Mouse (Mus musculus) CH12.LX (cell line): Measurements from ENCODE around the gene Rcan2. TPM values are rescaled to one million over a fixed set of nuclear protein-coding genes. Genes with fewer than 3 reads are reported as not detected.
A peak's percentile ranks its signal among the peaks of the same experiment; 100 is the strongest.

Source experiments
- DNase-seq: peaks from one replicate; pipeline ENCODE4 v3.0.0-alpha.2; 2013; ENCODE audit errors: extremely low read depth
- H3K27ac ChIP-seq: 2 replicates; pipeline ENCODE4 v1.5.1; 2012; ENCODE audit warnings: low read depth, mild to moderate bottlenecking, control low read depth, moderate library complexity; ENCODE audit not compliant: insufficient read depth
- H3K27me3 ChIP-seq: replicated peaks from 2 replicates; pipeline ENCODE3; 2012; ENCODE audit warnings: inconsistent platforms
- H3K36me3 ChIP-seq, 2 experiments: replicated peaks in 1 of 2; 2 replicates each; pipeline versions ENCODE3 to v1.6.1; 2012; ENCODE audit warnings: inconsistent platforms in 1 of 2, low read length in 1 of 2, mild to moderate bottlenecking in 1 of 2, mixed read lengths in 1 of 2, moderate library complexity in 1 of 2; ENCODE audit not compliant: control insufficient read depth in 1 of 2, insufficient read depth in 1 of 2
- H3K4me1 ChIP-seq, 2 experiments: 2 replicates each; pipeline ENCODE4 v1.6.1; 2012; ENCODE audit warnings: inconsistent platforms in 1 of 2, moderate library complexity in 1 of 2; ENCODE audit not compliant: insufficient read depth in 2 of 2, control insufficient read depth in 1 of 2
- H3K4me2 ChIP-seq: 2 replicates; pipeline ENCODE4 v1.6.1; 2012; ENCODE audit warnings: low read depth, mild to moderate bottlenecking, control low read depth; ENCODE audit not compliant: poor library complexity, insufficient read depth, severe bottlenecking
- H3K4me3 ChIP-seq, 3 experiments: fragments of 150-350 bp in 1 of 3; sonication (generic) in 1 of 3; replicated peaks in 1 of 3; 2 replicates each; pipeline versions ENCODE3 to v1.5.1; 2011 to 2012; ENCODE audit warnings: low read depth in 2 of 3, low read length in 2 of 3, mild to moderate bottlenecking in 2 of 3, moderate library complexity in 2 of 3, control low read depth in 1 of 3, improper control_type of control experiment in 1 of 3, inconsistent platforms in 1 of 3, mixed read lengths in 1 of 3; ENCODE audit not compliant: poor library complexity in 1 of 3
- H3K79me2 ChIP-seq: replicated peaks from 2 replicates; pipeline ENCODE4 v1.6.1; 2012; ENCODE audit warnings: mild to moderate bottlenecking, moderate library complexity; ENCODE audit not compliant: control insufficient read depth, poor library complexity, insufficient read depth, severe bottlenecking; ENCODE audit errors: extremely low read depth
- H3K9ac ChIP-seq: 2 replicates; pipeline ENCODE4 v1.6.1; 2012; ENCODE audit warnings: low read depth, mild to moderate bottlenecking, control low read depth, moderate library complexity; ENCODE audit not compliant: insufficient read depth
- H3K9me3 ChIP-seq: replicated peaks from 2 replicates; pipeline ENCODE3; 2012; ENCODE audit warnings: low read length, inconsistent platforms, mixed read lengths
- BHLHE40 ChIP-seq: IDR thresholded peaks from 2 replicates; pipeline ENCODE4 v1.6.1; 2011; ENCODE audit warnings: mild to moderate bottlenecking, low read depth, low read length, improper control_type of control experiment
- CHD1 ChIP-seq: IDR thresholded peaks from 2 replicates; pipeline ENCODE4 v1.6.1; 2012; ENCODE audit warnings: low read depth, low read length, improper control_type of control experiment, inconsistent platforms
- CHD2 ChIP-seq: IDR thresholded peaks from 2 replicates; pipeline ENCODE4 v1.6.1; 2011; ENCODE audit warnings: low read length, improper control_type of control experiment
- CTCF ChIP-seq, 2 experiments: IDR thresholded peaks in 1 of 2; conservative IDR thresholded peaks in 1 of 2; 2 replicates each; pipeline ENCODE4 v1.5.1; 2011 to 2012; ENCODE audit warnings: low read depth in 2 of 2, low read length in 2 of 2, improper control_type of control experiment in 1 of 2, inconsistent platforms in 1 of 2, mild to moderate bottlenecking in 1 of 2, moderate library complexity in 1 of 2
- E2F4 ChIP-seq: IDR thresholded peaks from 2 replicates; pipeline ENCODE4 v1.6.1; 2011; ENCODE audit warnings: low read depth, low read length, improper control_type of control experiment; ENCODE audit not compliant: insufficient replicate concordance
- ELF1 ChIP-seq: IDR thresholded peaks from 2 replicates; pipeline ENCODE4 v1.6.1; 2014; ENCODE audit warnings: low read depth, mild to moderate bottlenecking, inconsistent platforms, low read length, improper control_type of control experiment
- EP300 ChIP-seq: IDR thresholded peaks from 2 replicates; pipeline ENCODE4 v1.6.1; 2011; ENCODE audit warnings: low read length, improper control_type of control experiment
- ETS1 ChIP-seq: conservative IDR thresholded peaks from 2 replicates; pipeline ENCODE4 v1.6.1; 2012; ENCODE audit warnings: low read depth, mild to moderate bottlenecking, inconsistent platforms, low read length, improper control_type of control experiment, moderate library complexity
- GABPA ChIP-seq: IDR thresholded peaks from 2 replicates; pipeline ENCODE4 v1.6.1; 2012; ENCODE audit warnings: low read depth, low read length, improper control_type of control experiment, inconsistent platforms; ENCODE audit not compliant: insufficient replicate concordance
- JUN ChIP-seq: IDR thresholded peaks from 2 replicates; pipeline ENCODE4 v1.6.1; 2011; ENCODE audit warnings: low read depth, mild to moderate bottlenecking, low read length, improper control_type of control experiment, moderate library complexity; ENCODE audit not compliant: insufficient read depth
- KAT2A ChIP-seq: IDR thresholded peaks from 2 replicates; pipeline ENCODE4 v1.6.1; 2012; ENCODE audit warnings: low read length, improper control_type of control experiment, inconsistent platforms; ENCODE audit not compliant: insufficient replicate concordance
- MAFK ChIP-seq: IDR thresholded peaks from 2 replicates; pipeline ENCODE4 v1.6.1; 2011; ENCODE audit warnings: low read length, improper control_type of control experiment; ENCODE audit not compliant: insufficient replicate concordance
- MEF2A ChIP-seq: IDR thresholded peaks from 2 replicates; pipeline ENCODE4 v1.6.1; 2014; ENCODE audit warnings: low read depth, mild to moderate bottlenecking, inconsistent platforms, low read length, improper control_type of control experiment, borderline replicate concordance
- MXI1 ChIP-seq: IDR thresholded peaks from 2 replicates; pipeline ENCODE4 v1.6.1; 2011; ENCODE audit warnings: mild to moderate bottlenecking, low read depth, low read length, improper control_type of control experiment
- MYC ChIP-seq: IDR thresholded peaks from 2 replicates; pipeline ENCODE4 v1.6.1; 2011; ENCODE audit warnings: low read depth, mild to moderate bottlenecking, improper control_type of control experiment, low read length
- NELFE ChIP-seq: IDR thresholded peaks from 2 replicates; pipeline ENCODE4 v1.6.1; 2011; ENCODE audit warnings: low read depth, low read length, improper control_type of control experiment
- NRF1 ChIP-seq: IDR thresholded peaks from 2 replicates; pipeline ENCODE4 v1.6.1; 2014; ENCODE audit warnings: low read depth, mild to moderate bottlenecking, inconsistent platforms, low read length, improper control_type of control experiment, moderate library complexity
- POLR2AphosphoS2 ChIP-seq: IDR thresholded peaks from 2 replicates; pipeline ENCODE4 v1.6.1; 2011; ENCODE audit warnings: low read depth, low read length, improper control_type of control experiment
- RAD21 ChIP-seq: IDR thresholded peaks from 2 replicates; pipeline ENCODE4 v1.6.1; 2011; ENCODE audit warnings: low read depth, mild to moderate bottlenecking, low read length, improper control_type of control experiment, moderate library complexity
- SIN3A ChIP-seq: IDR thresholded peaks from 2 replicates; pipeline ENCODE4 v1.6.1; 2012; ENCODE audit warnings: low read length, improper control_type of control experiment, inconsistent platforms
- TBP ChIP-seq: conservative IDR thresholded peaks from 2 replicates; pipeline ENCODE4 v1.6.1; 2011; ENCODE audit warnings: low read depth, low read length, improper control_type of control experiment
- TCF12 ChIP-seq: IDR thresholded peaks from 2 replicates; pipeline ENCODE4 v1.6.1; 2014; ENCODE audit warnings: low read depth, mild to moderate bottlenecking, inconsistent platforms, low read length, improper control_type of control experiment
- USF2 ChIP-seq: conservative IDR thresholded peaks from 2 replicates; pipeline ENCODE4 v1.6.1; 2011; ENCODE audit warnings: low read depth, low read length, improper control_type of control experiment
- ZC3H11A ChIP-seq: IDR thresholded peaks from 2 replicates; pipeline ENCODE4 v1.6.1; 2012; ENCODE audit warnings: low read depth, mild to moderate bottlenecking, inconsistent platforms, low read length, improper control_type of control experiment
- ZKSCAN1 ChIP-seq: IDR thresholded peaks from 2 replicates; pipeline ENCODE4 v1.6.1; 2012; ENCODE audit warnings: low read depth, inconsistent platforms, low read length, improper control_type of control experiment, borderline replicate concordance
- ZMIZ1 ChIP-seq: IDR thresholded peaks from 2 replicates; pipeline ENCODE4 v1.6.1; 2012; ENCODE audit warnings: low read depth, mild to moderate bottlenecking, inconsistent platforms, low read length, improper control_type of control experiment
- ZNF384 ChIP-seq: IDR thresholded peaks from 2 replicates; pipeline ENCODE4 v1.6.1; 2012; ENCODE audit warnings: low read depth, low read length, improper control_type of control experiment, inconsistent platforms
- dilution Hi-C: fragments of 300-500 bp; cut with MboI; formaldehyde crosslinking; loops from 2 replicates; pipeline ENCODE4 v1.14.3; 2020; ENCODE audit warnings: low sequenced_read_pairs; ENCODE audit not compliant: extremely low pct_unique_long_range_greater_than_20kb, extremely low pct_ligation_motif_present
- in situ Hi-C: fragments of 300-500 bp; cut with MboI; formaldehyde crosslinking; loops from 3 replicates; pipeline ENCODE4 v1.14.3; 2019; ENCODE audit warnings: low sequenced_read_pairs, low pct_ligation_motif_present, low pct_unique_long_range_greater_than_20kb, mixed read lengths
- polyA plus RNA-seq: library from polyadenylated mRNA; unstranded; fragments of >175 nt; gene quantifications from 2 replicates; pipeline ENCODE4 v1.2.1, GENCODE M21; 2012; ENCODE audit warnings: low read depth; ENCODE audit not compliant: insufficient read length
- total RNA-seq, 2 experiments: library from RNA; depleted of rRNA; stranded (reverse); fragments of 300-350 nt in 1 of 2; fragments of >200 nt in 1 of 2; gene quantifications; 2 replicates each; pipeline ENCODE4 v1.2.3; 2012 to 2014

Rcan2 gene
- total and polyA plus RNA-seq, 3 experiments: 0.32 to 1.5 TPM; not detected in 1

- Histone ChIP-seq H3K27ac (no peak overlapping the region), H3K4me2 (no peak overlapping the region), H3K36me3 (no peaks in the 10 kb centered on the region), H3K9me3 (peaks cover 4% of the 10 kb centered on the region), H3K27me3 (no peaks in the 10 kb centered on the region), H3K79me2 (no peaks in the 10 kb centered on the region), H3K4me1 (no peaks in the 10 kb centered on the region), H3K4me3 (no peak overlapping the region), H3K9ac (no peak overlapping the region)
- no peak for DNase-seq
- TF ChIP-seq CHD2: no peak
- TF ChIP-seq CHD1: no peak
- no peak for TF ChIP-seq NRF1
- no peak for TF ChIP-seq RAD21
- no peak for TF ChIP-seq ZKSCAN1
- TF ChIP-seq TCF12: no peak
- TF ChIP-seq BHLHE40: no peak
- TF ChIP-seq ZMIZ1: no peak
- no peak for TF ChIP-seq MEF2A
- TF ChIP-seq KAT2A: no peak
- no peak for TF ChIP-seq GABPA
- no peak for TF ChIP-seq USF2
- no peak for TF ChIP-seq CTCF (conservative IDR thresholded peaks at IDR 0.05 in 1 of 2, IDR thresholded peaks at IDR 0.05 in 1 of 2; ENCODE audit: low read depth in 2 of 2, low read length in 2 of 2)
- TF ChIP-seq ETS1: no peak
- in situ Hi-C loops: no loop called here
- dilution Hi-C loops: no loop called here
Observed at GRCm38 (mm10) chr17:43848903-43849302, 47.8 kb downstream of the Rcan2 start.

- dilution Hi-C loops (no loop called here), in situ Hi-C loops (no loop called here)
- Histone ChIP-seq H3K79me2 (no peaks in the 10 kb centered on the region), H3K4me2 (no peak overlapping the region), H3K27ac (no peak overlapping the region), H3K27me3 (no peaks in the 10 kb centered on the region), H3K4me1 (peaks cover 0 to 6% of the 10 kb centered on the region in 2 experiments; a peak in 1 of 4 replicates), H3K4me3 (no peak overlapping the region), H3K9me3 (peaks cover 2% of the 10 kb centered on the region), H3K36me3 (no peaks in the 10 kb centered on the region), H3K9ac (no peak overlapping the region)
- DNase-seq: peak; percentile 6
- TF ChIP-seq ZC3H11A (no peak), E2F4 (no peak), ZNF384 (no peak), ZMIZ1 (no peak), POLR2AphosphoS2 (no peak), ELF1 (no peak), JUN (no peak), MXI1 (no peak), MAFK (no peak), EP300 (no peak), MYC (no peak), MEF2A (no peak; the same call in 1 of the 2 replicates), NELFE (no peak), SIN3A (no peak), TBP (no peak), GABPA (no peak), USF2 (no peak), BHLHE40 (no peak)
Observed at GRCm38 (mm10) chr17:43855132-43855531, 54.0 kb downstream of the Rcan2 start.
